Mouse (Mus musculus) kidney, embryonic 15.5 days (tissue): Measurements from ENCODE around the gene Gmds. TPM values are rescaled to one million over a fixed set of nuclear protein-coding genes. Genes with fewer than 3 reads are reported as not detected.
A peak's percentile ranks its signal among the peaks of the same experiment; 100 is the strongest.

Experiments
- ATAC-seq: fragments of 200-750 bp; cut with Nextera tagmentation; replicated peaks from 2 replicates; pipeline ENCODE4 v1.8.0; 2017; ENCODE audit warnings: moderate TSS enrichment; ENCODE audit not compliant: low FRiP score
- H3K27ac ChIP-seq: fragments of 300-500 bp; sonication (generic); 2 replicates; pipeline ENCODE4 v1.5.1; 2015; ENCODE audit warnings: mild to moderate bottlenecking, inconsistent platforms
- H3K27me3 ChIP-seq: fragments of 300-500 bp; sonication (generic); 2 replicates; pipeline ENCODE4 v1.6.1; 2015; ENCODE audit warnings: inconsistent platforms
- H3K36me3 ChIP-seq: fragments of 300-500 bp; sonication (generic); 2 replicates; pipeline ENCODE4 v1.6.1; 2015; ENCODE audit warnings: inconsistent platforms
- H3K4me1 ChIP-seq: fragments of 300-500 bp; sonication (generic); 2 replicates; pipeline ENCODE4 v1.6.1; 2015; ENCODE audit warnings: inconsistent platforms
- H3K4me2 ChIP-seq: fragments of 300-500 bp; sonication (generic); 2 replicates; pipeline ENCODE4 v1.6.1; 2015; ENCODE audit warnings: moderate library complexity, mild to moderate bottlenecking, inconsistent platforms
- H3K4me3 ChIP-seq: fragments of 300-500 bp; sonication (generic); replicated peaks from 2 replicates; pipeline ENCODE4 v1.5.1; 2015; ENCODE audit warnings: mild to moderate bottlenecking, inconsistent platforms
- H3K9ac ChIP-seq: fragments of 300-500 bp; sonication (generic); 2 replicates; pipeline ENCODE4 v1.6.1; 2015; ENCODE audit warnings: mild to moderate bottlenecking, inconsistent platforms
- H3K9me3 ChIP-seq: fragments of 300-500 bp; sonication (generic); replicated peaks from 2 replicates; pipeline ENCODE4 v1.6.1; 2016; ENCODE audit warnings: inconsistent platforms
- WGBS: fragments of 180-500 bp; shearing (Covaris S2); methylation state at CpG from one replicate; pipeline ENCODE4 v1.1.7; 2015; ENCODE audit warnings: mixed read lengths; 5-methylcytosine and 5-hydroxymethylcytosine counted together
- polyA plus RNA-seq: library from polyadenylated mRNA; unstranded; fragments of >200 nt; fragmentation: Nextera tagmentation; extraction: Ambion mirVana; gene quantifications from 2 replicates; pipeline ENCODE4 v1.2.1, GENCODE M21; 2015

The Gmds gene
- polyA plus RNA-seq, 1 experiment from 2014 or later, result 31.8 TPM

GRCm38 (mm10) chr13:31878805-31879477 is 459.6 kb downstream of the Gmds start:
- ATAC-seq, result no peak
- no peak overlapping the region for H3K27ac ChIP-seq
- H3K4me1 ChIP-seq, result peaks cover 19% of the 10 kb centered on the region
- WGBS, result 82% methylated on average over 8 of the region's 8 CpGs
- H3K4me3 ChIP-seq, result no peak overlapping the region
- no peaks in the 10 kb centered on the region for H3K36me3 ChIP-seq
- H3K27me3 ChIP-seq, result no peaks in the 10 kb centered on the region
- H3K9me3 ChIP-seq, result no peaks in the 10 kb centered on the region
- H3K4me2 ChIP-seq, result no peak overlapping the region
- no peak overlapping the region for H3K9ac ChIP-seq

GRCm38 (mm10) chr13:31877061-31877460 is 461.5 kb downstream of the Gmds start:
- H3K9me3 ChIP-seq, result no peaks in the 10 kb centered on the region
- H3K9ac ChIP-seq, result no peak overlapping the region
- no peaks in the 10 kb centered on the region for H3K36me3 ChIP-seq
- peak; percentile 81 for ATAC-seq
- no peaks in the 10 kb centered on the region for H3K27me3 ChIP-seq
- H3K4me3 ChIP-seq, result no peak overlapping the region
- H3K27ac ChIP-seq, result no peak overlapping the region
- peaks cover 19% of the 10 kb centered on the region for H3K4me1 ChIP-seq
- 16% methylated on average over 4 of the region's 4 CpGs for WGBS
- no peak overlapping the region for H3K4me2 ChIP-seq

GRCm38 (mm10) chr13:31874427-31874826 is 464.1 kb downstream of the Gmds start:
- no peak; the same call in 1 of the 2 replicates for ATAC-seq

GRCm38 (mm10) chr13:31873269-31873668 is 465.3 kb downstream of the Gmds start:
- H3K9me3 ChIP-seq, result no peaks in the 10 kb centered on the region
- H3K4me3 ChIP-seq, result no peak overlapping the region
- H3K4me1 ChIP-seq, result peaks cover 19% of the 10 kb centered on the region
- H3K9ac ChIP-seq, result no peak overlapping the region
- 86% methylated on average over 1 of the region's 1 CpGs for whole genome bisulfite sequencing
- no peak overlapping the region for H3K27ac ChIP-seq
- no peak for ATAC-seq
- H3K36me3 ChIP-seq, result no peaks in the 10 kb centered on the region
- no peaks in the 10 kb centered on the region for H3K27me3 ChIP-seq
- no peak overlapping the region for H3K4me2 ChIP-seq

More at GRCm38 (mm10) chr13:31874427-31874826, 464.1 kb downstream of the Gmds start:
- H3K4me1 ChIP-seq, result peaks cover 19% of the 10 kb centered on the region
- no peak overlapping the region for H3K9ac ChIP-seq
- H3K36me3 ChIP-seq, result no peaks in the 10 kb centered on the region
- no peaks in the 10 kb centered on the region for H3K27me3 ChIP-seq
- WGBS, result 46% methylated on average over 3 of the region's 3 CpGs
- H3K9me3 ChIP-seq, result no peaks in the 10 kb centered on the region
- H3K4me2 ChIP-seq, result no peak overlapping the region
- no peak overlapping the region for H3K4me3 ChIP-seq
- H3K27ac ChIP-seq, result no peak overlapping the region

- Histone ChIP-seq H3K4me3 (no peak overlapping the region), H3K27me3 (no peaks in the 10 kb centered on the region), H3K4me1 (peaks cover 5% of the 10 kb centered on the region; the same call in 1 of the 2 replicates), H3K9ac (no peak overlapping the region), H3K27ac (no peak overlapping the region), H3K9me3 (no peaks in the 10 kb centered on the region), H3K36me3 (no peaks in the 10 kb centered on the region), H3K4me2 (no peak overlapping the region)
- ATAC-seq, result no peak
- WGBS, result 79% methylated on average over 5 of the region's 5 CpGs
These were observed 473.8 kb downstream of the Gmds start for GRCm38 (mm10) chr13:31864786-31865185.

- H3K4me1 ChIP-seq, result peaks cover 5% of the 10 kb centered on the region; the same call in 1 of the 2 replicates
- 50% methylated on average over 9 of the region's 9 CpGs for WGBS
- H3K36me3 ChIP-seq, result no peaks in the 10 kb centered on the region
- no peak overlapping the region for H3K4me2 ChIP-seq
- no peak overlapping the region for H3K4me3 ChIP-seq
- no peaks in the 10 kb centered on the region for H3K27me3 ChIP-seq
- no peak for ATAC-seq
- no peaks in the 10 kb centered on the region for H3K9me3 ChIP-seq
- no peak overlapping the region for H3K27ac ChIP-seq
- no peak overlapping the region for H3K9ac ChIP-seq
These were observed 475.1 kb downstream of the Gmds start for GRCm38 (mm10) chr13:31863461-31863860.

- H3K36me3 ChIP-seq, result no peaks in the 10 kb centered on the region
- WGBS, result 86% methylated on average over 5 of the region's 5 CpGs
- no peaks in the 10 kb centered on the region for H3K27me3 ChIP-seq
- H3K9me3 ChIP-seq, result no peaks in the 10 kb centered on the region
- H3K4me3 ChIP-seq, result no peak overlapping the region
- H3K4me2 ChIP-seq, result no peak overlapping the region
- H3K4me1 ChIP-seq, result peaks cover 5% of the 10 kb centered on the region; the same call in 1 of the 2 replicates
- no peak for ATAC-seq
- H3K9ac ChIP-seq, result no peak overlapping the region
- no peak overlapping the region for H3K27ac ChIP-seq
These were observed 478.3 kb downstream of the Gmds start for GRCm38 (mm10) chr13:31860200-31860599.

- Histone ChIP-seq H3K27me3 (no peaks in the 10 kb centered on the region), H3K4me3 (no peak overlapping the region), H3K9me3 (no peaks in the 10 kb centered on the region), H3K4me2 (no peak overlapping the region), H3K36me3 (no peaks in the 10 kb centered on the region), H3K27ac (no peak overlapping the region), H3K4me1 (peaks cover 23% of the 10 kb centered on the region), H3K9ac (no peak overlapping the region)
- 63% methylated on average over 4 of the region's 4 CpGs for WGBS
- no peak for ATAC-seq
These were observed 484.5 kb downstream of the Gmds start for GRCm38 (mm10) chr13:31854000-31854399.

- no peaks in the 10 kb centered on the region for H3K36me3 ChIP-seq
- peaks cover 25% of the 10 kb centered on the region for H3K4me1 ChIP-seq
- 39% methylated on average over 2 of the region's 2 CpGs for WGBS
- no peaks in the 10 kb centered on the region for H3K27me3 ChIP-seq
- H3K4me3 ChIP-seq, result no peak overlapping the region
- H3K9me3 ChIP-seq, result no peaks in the 10 kb centered on the region
- ATAC-seq, result no peak
- H3K27ac ChIP-seq, result no peak overlapping the region
- H3K4me2 ChIP-seq, result no peak overlapping the region
- H3K9ac ChIP-seq, result no peak overlapping the region
These were observed 485.0 kb downstream of the Gmds start for GRCm38 (mm10) chr13:31853564-31853963.

- no peaks in the 10 kb centered on the region for H3K9me3 ChIP-seq
- ATAC-seq, result peak; percentile 84
- H3K36me3 ChIP-seq, result no peaks in the 10 kb centered on the region
- H3K4me3 ChIP-seq, result no peak overlapping the region
- WGBS, result 10% methylated on average over 5 of the region's 5 CpGs
- H3K27me3 ChIP-seq, result no peaks in the 10 kb centered on the region
- H3K4me2 ChIP-seq, result no peak overlapping the region
- no peak overlapping the region for H3K9ac ChIP-seq
- peaks cover 21% of the 10 kb centered on the region for H3K4me1 ChIP-seq
- H3K27ac ChIP-seq, result peak overlapping the region; percentile 78
These were observed 489.1 kb downstream of the Gmds start for GRCm38 (mm10) chr13:31849258-31849971.

- Histone ChIP-seq H3K4me2 (no peak overlapping the region), H3K36me3 (no peaks in the 10 kb centered on the region), H3K27me3 (0 out of 2 replicates have a peak, but pooled peaks cover 4% of the 10 kb centered on the region), H3K9me3 (no peaks in the 10 kb centered on the region), H3K4me3 (no peak overlapping the region), H3K27ac (no peak overlapping the region), H3K9ac (no peak overlapping the region), H3K4me1 (0 out of 2 replicates have a peak, but pooled peaks cover 3% of the 10 kb centered on the region)
- ATAC-seq, result no peak
- 71% methylated on average over 4 of the region's 4 CpGs for WGBS
These were observed 502.7 kb downstream of the Gmds start for GRCm38 (mm10) chr13:31835802-31836201.

- H3K4me1 ChIP-seq, result peaks cover 12% of the 10 kb centered on the region; the same call in 1 of the 2 replicates
- H3K9me3 ChIP-seq, result no peaks in the 10 kb centered on the region
- H3K36me3 ChIP-seq, result no peaks in the 10 kb centered on the region
- no peak overlapping the region for H3K27ac ChIP-seq
- WGBS, result 46% methylated on average over 9 of the region's 9 CpGs
- peak; percentile 52; the same call in 1 of the 2 replicates for ATAC-seq
- no peak overlapping the region for H3K4me3 ChIP-seq
- no peak overlapping the region for H3K4me2 ChIP-seq
- no peak overlapping the region for H3K9ac ChIP-seq
- H3K27me3 ChIP-seq, result 0 out of 2 replicates have a peak, but pooled peaks cover 4% of the 10 kb centered on the region
These were observed 508.2 kb downstream of the Gmds start for GRCm38 (mm10) chr13:31830332-31830731.
